Mouse (Mus musculus): ENCODE results near the gene Rad9b.
A peak's percentile ranks its signal among the peaks of the same experiment; 100 is the strongest.
"Not testable (repeated sequence)": the region's sequence is repeated elsewhere in the genome, so short reads cannot be mapped to it uniquely, and the experiment has no call there.

Rad9b gene

GRCm38 (mm10) chr5:122354492-122355067, 547 bp upstream of the Rad9b start:
- no peak for DNase-seq

GRCm38 (mm10) chr5:122345777-122346176, 8.3 kb downstream of the Rad9b start:
- DNase-seq, result no peak

- DNase-seq, result peak; percentile 71 to 80
Measured at GRCm38 (mm10) chr5:122344260-122344659, 9.8 kb downstream of the Rad9b start.

GRCm38 (mm10) chr5:122343768-122344167, 10.3 kb downstream of the Rad9b start:
- DNase-seq, result no peak

- no peak for DNase-seq
Measured at GRCm38 (mm10) chr5:122342874-122343273, 11.2 kb downstream of the Rad9b start.

GRCm38 (mm10) chr5:122336554-122337294, 17.3 kb downstream of the Rad9b start:
- peak; percentile 31 to 39 for DNase-seq

- DNase-seq, result no peak
Measured at GRCm38 (mm10) chr5:122334682-122335081, 19.4 kb downstream of the Rad9b start.

- DNase-seq, result no peak
Measured at GRCm38 (mm10) chr5:122330269-122330668, 23.8 kb downstream of the Rad9b start.

GRCm38 (mm10) chr5:122327283-122327682, 26.8 kb downstream of the Rad9b start:
- DNase-seq, result no peak

GRCm38 (mm10) chr5:122325477-122325876, 28.6 kb downstream of the Rad9b start:
- DNase-seq, result no peak

- DNase-seq, result peak; percentile 76 to 86
Measured at GRCm38 (mm10) chr5:122324608-122325431, 29.2 kb downstream of the Rad9b start.

- no peak for DNase-seq
Measured at GRCm38 (mm10) chr5:122323523-122323922, 30.5 kb downstream of the Rad9b start.

- no peak for DNase-seq
Measured at GRCm38 (mm10) chr5:122320205-122320781, 33.7 kb downstream of the Rad9b start.

GRCm38 (mm10) chr5:122319474-122320204, 34.4 kb downstream of the Rad9b start:
- no peak for DNase-seq

- DNase-seq, result not testable (repeated sequence)
Measured at GRCm38 (mm10) chr5:122318976-122319375, 35.1 kb downstream of the Rad9b start.

GRCm38 (mm10) chr5:122318100-122318499, 35.9 kb downstream of the Rad9b start:
- DNase-seq, result peak; percentile 41 to 51

GRCm38 (mm10) chr5:122317329-122318045, 36.5 kb downstream of the Rad9b start:
- DNase-seq, result peak in 1 of 2 experiments; percentile 45

GRCm38 (mm10) chr5:122314966-122315667, 38.9 kb downstream of the Rad9b start:
- peak; percentile 96 to 97 for DNase-seq

GRCm38 (mm10) chr5:122312942-122313684, 40.9 kb downstream of the Rad9b start:
- no peak for DNase-seq

GRCm38 (mm10) chr5:122312346-122312745, 41.7 kb downstream of the Rad9b start:
- DNase-seq, result peak; percentile 54 to 56
